Mouse (Mus musculus) kidney, adult 9 months (tissue): ENCODE measurements at regions not wholly inside any gene's neighbourhood (a gene's known extent, or its start where the extent isn't known, plus 50 kb on each side); places are given as distances from the start of the nearest gene placed in this dataset.

Experiments used
- DNase-seq: peaks from one replicate; pipeline ENCODE4 v3.0.0; 2022

DNA sequence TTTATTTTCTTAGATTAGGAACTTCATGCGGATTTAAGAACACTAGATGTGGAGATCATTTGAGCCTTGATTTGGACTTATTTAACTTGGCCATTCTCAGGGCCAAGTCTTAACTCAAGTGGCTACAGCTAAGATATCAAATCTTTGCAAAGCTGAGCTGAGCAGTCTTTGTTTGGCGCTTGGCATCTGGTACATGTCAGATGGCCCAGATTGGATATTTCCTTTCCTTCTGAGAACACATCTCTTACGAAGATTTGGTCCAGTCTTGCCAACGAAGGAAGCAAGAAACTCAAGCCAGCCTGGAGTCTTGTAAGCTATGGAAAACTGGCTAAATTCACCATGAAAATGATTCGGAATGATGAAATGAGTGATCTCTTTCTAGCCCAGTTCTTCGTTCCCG lies 59.1 kb upstream of the Cdc42ep3 start:
- no peak for DNase-seq

GRCm38 (mm10) chr17:79417953-79418352 lies 63.1 kb upstream of the Cdc42ep3 start:
- no peak for DNase-seq

DNA sequence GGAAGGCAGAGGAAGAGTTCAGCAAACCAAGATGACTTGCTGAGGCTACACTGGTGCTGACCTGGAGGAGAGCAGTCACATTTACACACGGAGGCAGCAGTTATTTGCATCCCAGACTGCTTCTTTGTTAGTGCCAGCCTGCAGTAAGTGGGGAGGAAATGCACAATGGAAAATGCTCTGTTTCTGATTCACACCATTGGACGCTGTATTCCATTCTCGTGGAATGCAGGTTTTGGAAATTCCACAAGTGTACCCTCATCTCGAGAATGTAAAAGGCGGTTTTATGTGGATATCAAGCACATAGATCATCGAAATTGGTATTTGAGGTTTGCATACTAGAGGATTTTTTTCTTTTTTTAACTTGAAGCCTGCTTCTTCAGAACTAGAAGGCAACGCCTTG lies 66.7 kb upstream of the Cdc42ep3 start:
- no peak for DNase-seq

DNA sequence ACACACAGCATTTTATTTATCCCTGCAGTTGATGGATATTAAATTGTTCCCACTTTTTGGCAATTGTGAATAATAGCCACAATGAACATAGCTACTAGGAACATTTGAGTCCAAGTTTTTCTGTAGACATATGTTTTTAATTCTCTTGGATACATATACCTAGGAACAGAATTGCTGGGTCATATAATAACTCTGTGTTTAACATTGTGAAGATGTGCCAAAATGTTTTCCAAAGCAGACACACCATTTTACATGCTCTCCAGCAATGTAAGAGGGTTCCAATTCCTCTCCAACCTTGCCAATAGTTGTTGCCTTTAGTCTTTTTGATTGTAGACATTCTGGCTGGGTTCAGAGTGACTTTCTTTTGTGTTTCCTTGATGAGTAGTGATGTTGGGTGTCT lies 84.3 kb upstream of the Cdc42ep3 start:
- DNase-seq = no peak

GRCm38 (mm10) chr17:79442507-79443115 lies 87.7 kb upstream of the Cdc42ep3 start:
- no peak for DNase-seq

DNA sequence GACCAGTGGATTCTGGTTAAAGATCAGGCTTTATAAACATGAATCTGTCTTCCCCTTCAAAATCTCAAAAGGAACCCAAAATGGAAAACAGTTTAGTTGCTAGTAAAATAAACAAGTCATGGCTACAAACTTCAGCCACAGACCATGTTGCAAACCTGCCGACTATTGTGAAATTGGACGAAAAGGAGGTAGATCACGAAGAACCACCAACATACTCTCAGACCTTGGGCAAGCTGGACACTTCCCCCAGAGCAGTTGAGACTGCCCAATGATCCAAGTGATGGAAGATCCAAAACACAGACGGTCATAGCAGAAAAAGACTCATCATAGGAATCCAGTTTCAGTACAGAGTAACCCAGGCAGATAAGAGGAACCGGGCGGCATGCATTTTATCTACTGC lies 92.3 kb upstream of the Cdc42ep3 start:
- DNase-seq = no peak

GRCm38 (mm10) chr17:79451141-79451860 lies 96.4 kb upstream of the Cdc42ep3 start:
- peak; percentile 53 for DNase-seq

- DNase-seq = no peak
Measured at GRCm38 (mm10) chr17:79453825-79454224, 98.9 kb upstream of the Cdc42ep3 start.

DNA sequence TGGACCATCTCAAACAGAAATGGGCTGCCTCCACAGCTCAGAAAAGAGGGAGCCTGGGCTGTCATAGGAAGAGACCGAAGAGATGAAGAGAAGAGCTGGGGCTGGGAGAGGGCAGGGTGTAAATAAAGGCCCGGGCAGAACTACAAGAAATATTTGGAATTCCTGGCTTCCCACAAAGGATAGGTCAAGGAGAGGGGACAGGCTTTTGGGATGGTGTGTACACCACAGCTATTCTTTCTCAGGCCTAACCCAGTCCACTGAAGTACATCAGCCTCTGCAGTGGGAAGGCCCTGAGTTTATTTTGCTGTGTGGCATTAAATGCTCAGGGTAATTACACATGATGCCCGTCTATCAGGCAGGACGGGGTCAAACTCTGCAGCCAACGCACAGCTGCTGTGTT lies 99.6 kb upstream of the Cdc42ep3 start:
- DNase-seq = peak; percentile 22

GRCm38 (mm10) chr17:79455229-79455628 lies 100.3 kb upstream of the Cdc42ep3 start:
- DNase-seq = no peak

DNA sequence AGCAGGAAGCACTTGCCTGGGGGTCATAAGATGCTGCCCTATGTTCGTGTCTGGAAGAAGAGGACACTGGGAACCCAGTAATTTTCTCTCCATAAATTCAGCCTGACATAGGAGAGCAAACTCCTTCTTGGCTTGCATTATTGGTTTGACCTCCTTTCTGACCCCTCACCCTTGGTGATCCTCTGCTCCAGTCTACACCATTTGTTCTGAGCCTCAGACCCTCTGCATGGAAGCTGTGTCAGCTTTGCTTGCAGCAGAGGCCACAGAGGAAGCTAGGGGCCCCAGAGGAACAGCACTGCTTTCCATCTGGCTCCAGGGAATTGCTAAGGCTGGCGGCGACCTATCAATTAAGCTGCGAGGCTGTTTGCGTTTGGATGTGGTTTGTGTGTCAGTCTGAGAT lies 102.7 kb upstream of the Cdc42ep3 start:
- peak; percentile 57 for DNase-seq

GRCm38 (mm10) chr17:79461681-79462091 lies 106.8 kb upstream of the Cdc42ep3 start:
- no peak for DNase-seq

GRCm38 (mm10) chr17:79463074-79463694 lies 108.3 kb upstream of the Cdc42ep3 start:
- DNase-seq = no peak

- DNase-seq = no peak
Measured at GRCm38 (mm10) chr17:79465666-79466065, 110.8 kb upstream of the Cdc42ep3 start.

GRCm38 (mm10) chr17:79471639-79472038 lies 116.7 kb upstream of the Cdc42ep3 start:
- no peak for DNase-seq

GRCm38 (mm10) chr17:79472106-79472995 lies 117.5 kb upstream of the Cdc42ep3 start:
- DNase-seq = peak; percentile 11

DNA sequence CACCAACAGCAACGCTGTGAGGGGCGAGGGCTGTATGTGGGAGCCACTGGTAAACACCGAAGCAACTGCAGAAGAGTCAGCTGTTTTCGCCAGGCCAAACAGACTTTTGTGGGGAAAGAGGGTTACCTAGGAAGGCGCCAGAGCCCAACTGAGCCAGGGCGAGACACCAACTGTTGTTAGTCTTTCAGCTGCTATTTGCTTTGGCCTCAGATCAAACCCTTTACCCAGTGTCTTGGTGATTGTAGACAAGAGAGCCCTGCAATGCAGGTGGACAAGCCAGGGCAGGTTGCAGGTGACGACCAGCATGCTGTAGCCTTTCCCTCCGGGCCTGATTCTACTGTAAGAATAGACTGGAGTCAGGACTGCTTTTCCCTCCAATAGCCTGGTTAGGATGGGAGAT lies 121.8 kb upstream of the Cdc42ep3 start:
- DNase-seq = no peak

- DNase-seq = no peak
Measured at GRCm38 (mm10) chr17:79481112-79481738, 126.3 kb upstream of the Cdc42ep3 start.

DNA sequence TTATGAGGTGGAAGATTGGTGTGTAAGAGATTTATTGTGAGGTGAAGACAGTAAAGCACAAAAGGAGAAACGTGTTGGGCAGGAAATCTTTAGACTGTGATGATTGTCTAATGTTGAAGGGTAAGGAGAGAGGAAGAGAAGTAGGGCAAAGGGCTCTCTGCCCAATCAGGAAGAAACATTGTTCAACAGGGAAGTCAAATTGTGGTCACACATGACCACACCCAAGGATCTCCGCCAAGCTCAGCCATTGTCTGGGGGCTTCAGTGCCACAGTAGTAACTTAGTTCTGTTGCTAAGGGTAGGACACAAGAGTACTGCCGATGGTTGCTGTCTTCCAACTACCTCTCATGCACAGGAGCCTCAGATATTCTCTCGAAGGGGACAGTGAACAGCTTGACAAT lies 127.0 kb upstream of the Cdc42ep3 start:
- DNase-seq = no peak

GRCm38 (mm10) chr17:79485239-79485638 lies 126.4 kb upstream of the Rmdn2 start:
- no peak for DNase-seq

- DNase-seq = no peak
Measured at GRCm38 (mm10) chr17:79489306-79489705, 122.4 kb upstream of the Rmdn2 start.

DNA sequence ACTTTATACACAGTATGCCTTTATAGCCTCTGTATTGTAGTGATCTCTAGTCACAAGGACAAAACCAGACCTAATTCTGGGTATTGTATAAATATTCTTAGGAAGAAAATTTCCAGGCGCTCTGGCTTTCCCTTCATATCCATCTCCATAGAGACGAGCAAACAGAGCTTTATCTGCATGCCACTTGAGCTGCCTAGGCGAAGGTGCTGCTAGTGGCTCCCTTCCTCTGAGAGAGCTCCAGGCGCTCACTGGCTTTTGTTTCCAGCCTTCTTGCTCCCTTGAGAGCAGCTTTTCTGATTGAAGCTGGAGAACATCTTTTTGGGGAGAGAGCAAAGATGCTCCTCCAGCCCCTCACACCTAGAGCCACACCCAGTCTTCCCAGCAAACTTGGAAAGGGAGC lies 114.0 kb upstream of the Rmdn2 start:
- DNase-seq = no peak

DNA sequence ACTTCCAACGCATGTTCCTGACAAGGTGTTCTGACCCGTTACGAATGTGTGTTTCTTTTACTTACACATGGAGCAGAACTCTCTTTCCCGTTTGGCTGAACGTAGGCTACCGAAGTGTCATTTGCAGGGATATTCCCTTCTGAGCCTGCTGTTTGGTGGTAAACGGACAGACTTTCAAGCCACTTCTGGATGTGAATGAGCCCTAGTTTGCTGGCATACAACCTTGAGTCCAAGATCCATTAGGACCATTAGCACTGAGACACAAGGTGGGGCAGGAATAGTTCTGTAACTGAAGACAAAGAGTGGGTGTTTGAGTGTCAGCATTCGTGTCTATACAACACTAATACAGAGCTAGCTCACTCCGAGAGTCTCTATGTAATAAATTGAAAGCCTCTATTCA lies 113.3 kb upstream of the Rmdn2 start:
- no peak for DNase-seq
